Mouse (Mus musculus) intestine, postnatal 0 days (tissue): Measurements from ENCODE around the gene Cfl1. TPM values are rescaled to one million over a fixed set of nuclear protein-coding genes. Genes with fewer than 3 reads are reported as not detected.
A peak's percentile ranks its signal among the peaks of the same experiment; 100 is the strongest.
"Not testable (repeated sequence)": the region's sequence is repeated elsewhere in the genome, so short reads cannot be mapped to it uniquely, and the experiment has no call there.

Experiments used
- ATAC-seq: fragments of 200-750 bp; cut with Nextera tagmentation; 2 replicates; pipeline ENCODE4 v1.8.0; 2017; ENCODE audit warnings: mild to moderate bottlenecking, moderate TSS enrichment, moderate library complexity
- H3K27ac ChIP-seq: fragments of 300-500 bp; sonication (generic); 2 replicates; pipeline ENCODE4 v1.5.1; 2014; ENCODE audit warnings: mild to moderate bottlenecking, low read depth, low read length, moderate library complexity
- H3K27me3 ChIP-seq: fragments of 300-500 bp; sonication (generic); replicated peaks from 2 replicates; pipeline ENCODE4 v1.6.1; 2014; ENCODE audit warnings: low read length, mixed read lengths; ENCODE audit not compliant: control insufficient read depth, insufficient read depth
- H3K36me3 ChIP-seq: fragments of 300-500 bp; sonication (generic); 2 replicates; pipeline ENCODE4 v1.6.1; 2014; ENCODE audit warnings: mild to moderate bottlenecking, moderate library complexity; ENCODE audit not compliant: control insufficient read depth, insufficient read depth
- H3K4me1 ChIP-seq: fragments of 300-500 bp; sonication (generic); replicated peaks from 2 replicates; pipeline ENCODE4 v1.6.1; 2014; ENCODE audit warnings: antibody characterized with exemption, low read length, mixed read lengths; ENCODE audit not compliant: control insufficient read depth, insufficient read depth
- H3K4me2 ChIP-seq: fragments of 300-500 bp; sonication (generic); replicated peaks from 2 replicates; pipeline ENCODE4 v1.6.1; 2014; ENCODE audit warnings: low read depth, mild to moderate bottlenecking, moderate library complexity
- H3K4me3 ChIP-seq: fragments of 300-500 bp; sonication (generic); 2 replicates; pipeline ENCODE4 v1.5.1; 2014; ENCODE audit warnings: low read depth, low read length
- H3K9ac ChIP-seq: fragments of 300-500 bp; sonication (generic); 2 replicates; pipeline ENCODE4 v1.6.1; 2014; ENCODE audit warnings: mild to moderate bottlenecking, low read depth, low read length
- H3K9me3 ChIP-seq: fragments of 300-500 bp; sonication (generic); 2 replicates; pipeline ENCODE4 v1.6.1; 2016; ENCODE audit warnings: mixed run types; ENCODE audit not compliant: control insufficient read depth
- CTCF ChIP-seq: sonication (generic); IDR thresholded peaks from 2 replicates; pipeline ENCODE4 v1.5.1; 2016; ENCODE audit warnings: low read depth, mild to moderate bottlenecking, control low read depth, antibody characterized with exemption, moderate library complexity
- WGBS: fragments of 180-500 bp; shearing (Covaris S2); extraction: QIAGEN DNeasy Blood & Tissue Kit; methylation state at CpG from one replicate; pipeline ENCODE4 v1.1.7; 2014; 5-methylcytosine and 5-hydroxymethylcytosine counted together
- polyA plus RNA-seq: library from polyadenylated mRNA; unstranded; fragments of >200 nt; fragmentation: Nextera tagmentation; extraction: Ambion mirVana; gene quantifications from 2 replicates; pipeline ENCODE4 v1.2.1, GENCODE M21; 2015

Gene Cfl1
- polyA plus RNA-seq, 1 experiment from 2014 or later = 1,786 TPM

GRCm38 (mm10) chr19:5485821-5486220 is 4.4 kb upstream of the Cfl1 start:
- Histone ChIP-seq H3K4me3 (no peak overlapping the region), H3K27me3 (no peaks in the 10 kb centered on the region), H3K27ac (no peak overlapping the region), H3K9me3 (no peaks in the 10 kb centered on the region), H3K4me1 (no peaks in the 10 kb centered on the region), H3K9ac (no peak overlapping the region), H3K36me3 (peaks cover 43% of the 10 kb centered on the region), H3K4me2 (no peak overlapping the region)
- WGBS = 95% methylated on average over 7 of the region's 7 CpGs
- no peak for TF ChIP-seq CTCF
- no peak for ATAC-seq

GRCm38 (mm10) chr19:5486286-5486685 is 4.0 kb upstream of the Cfl1 start:
- TF ChIP-seq CTCF = no peak
- no peak overlapping the region for H3K4me2 ChIP-seq
- 78% methylated on average over 8 of the region's 8 CpGs for WGBS

GRCm38 (mm10) chr19:5486771-5487170 is 3.5 kb upstream of the Cfl1 start:
- Histone ChIP-seq H3K4me3 (no peak overlapping the region), H3K27me3 (no peaks in the 10 kb centered on the region), H3K27ac (no peak overlapping the region), H3K36me3 (peaks cover 43% of the 10 kb centered on the region), H3K4me1 (no peaks in the 10 kb centered on the region), H3K4me2 (no peak overlapping the region), H3K9me3 (no peaks in the 10 kb centered on the region), H3K9ac (no peak overlapping the region)
- no peak for TF ChIP-seq CTCF
- 79% methylated on average over 4 of the region's 4 CpGs for WGBS
- no peak for ATAC-seq

More at GRCm38 (mm10) chr19:5486286-5486685, 4.0 kb upstream of the Cfl1 start:
- Histone ChIP-seq H3K9me3 (no peaks in the 10 kb centered on the region), H3K27me3 (no peaks in the 10 kb centered on the region), H3K9ac (no peak overlapping the region), H3K27ac (no peak overlapping the region), H3K36me3 (peaks cover 43% of the 10 kb centered on the region), H3K4me1 (no peaks in the 10 kb centered on the region), H3K4me3 (no peak overlapping the region)
- ATAC-seq = no peak

DNA sequence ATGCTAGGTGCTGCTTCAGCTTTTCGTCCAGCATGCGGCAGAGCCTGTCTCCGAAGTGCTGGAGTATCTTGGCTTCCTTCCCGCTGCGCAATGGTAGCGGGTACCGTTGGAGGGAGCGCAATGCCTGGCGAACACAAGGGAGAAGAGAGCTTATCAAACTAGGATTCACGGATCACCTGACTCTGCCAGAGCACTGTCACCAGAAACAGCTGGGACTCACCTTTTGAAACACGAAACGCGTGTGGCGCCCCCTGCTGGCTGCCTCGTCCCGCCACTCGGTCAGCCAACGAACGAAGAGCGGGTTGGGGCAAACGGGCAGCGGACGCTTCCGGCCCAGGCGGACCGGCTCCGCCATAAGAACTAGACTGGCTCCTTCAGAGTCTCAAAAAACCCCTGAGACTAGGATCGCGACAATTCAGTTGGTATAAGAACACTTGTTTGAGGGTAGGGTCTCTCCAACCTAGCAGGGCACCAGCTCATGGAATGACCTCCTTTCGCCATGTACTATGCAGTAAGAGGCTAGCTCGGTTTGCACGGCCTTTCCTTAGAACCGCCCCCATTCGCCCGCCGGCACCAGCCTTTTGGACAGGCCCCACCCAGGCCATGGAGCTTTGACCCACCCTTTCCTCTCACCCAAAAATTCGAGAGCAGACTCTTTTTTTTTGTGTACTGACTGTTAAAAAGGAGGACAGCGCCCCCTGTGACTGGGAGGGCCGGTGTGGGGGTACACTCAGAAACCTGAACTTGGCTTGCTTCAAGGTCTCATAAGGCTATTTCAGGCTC is 2.3 kb upstream of the Cfl1 start, which contains the start of gene Mus81:
Mus81 (minus strand) TSS at position 635 of the 783 bp plus-strand sequence.
- peak; percentile 96 for TF ChIP-seq CTCF
- no peaks in the 10 kb centered on the region for H3K9me3 ChIP-seq
- peak within 1 kb of the TSS; percentile 44 for H3K4me3 ChIP-seq
- peak within 1 kb of the TSS; percentile 89 for H3K27ac ChIP-seq
- H3K4me1 ChIP-seq = 0 out of 2 replicates have a peak, but pooled peaks cover 2% of the 10 kb centered on the region
- ATAC-seq = peak; percentile 53
- H3K27me3 ChIP-seq = no peaks in the 10 kb centered on the region
- peak within 1 kb of the TSS; percentile 80 for H3K4me2 ChIP-seq
- H3K36me3 ChIP-seq = peaks cover 41% of the 10 kb centered on the region
- under 1% methylated on average over 39 of the region's 39 CpGs for WGBS
- peak within 1 kb of the TSS; percentile 26; the same call in 1 of the 2 replicates for H3K9ac ChIP-seq

DNA sequence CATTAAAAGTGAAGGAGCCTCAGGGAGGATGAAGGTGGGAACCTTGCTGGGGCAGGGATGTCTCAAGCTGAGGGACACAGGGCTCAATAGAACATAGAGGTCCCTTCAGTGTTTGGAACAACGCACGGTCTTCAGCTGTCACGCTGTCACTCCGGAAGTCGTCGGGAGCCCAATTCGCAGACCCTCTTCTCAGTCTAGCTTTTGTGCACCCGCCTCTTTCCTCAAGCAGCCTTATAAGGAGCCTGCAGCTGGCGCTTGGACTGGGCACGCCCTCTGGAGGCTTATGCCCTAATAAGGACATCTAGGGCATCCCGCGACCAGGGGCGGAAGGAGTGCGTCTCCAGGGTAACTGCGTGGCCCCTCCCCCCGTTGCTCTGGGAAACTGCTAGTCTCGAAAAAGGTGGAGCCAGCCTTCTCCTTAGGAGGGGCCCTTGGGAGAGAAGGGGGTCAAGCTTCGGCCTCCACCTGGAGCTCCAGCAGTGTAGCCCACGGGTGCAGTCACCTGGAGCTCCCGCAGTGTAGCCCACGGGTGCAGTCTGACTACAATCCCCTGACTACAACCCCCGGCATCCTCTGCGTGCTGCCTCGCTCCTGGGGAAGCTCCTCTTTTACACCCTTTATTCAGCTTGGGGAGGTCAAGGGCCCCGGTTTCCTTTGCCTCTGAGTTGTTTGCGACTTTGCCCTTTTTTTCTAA is 1.2 kb upstream of the Cfl1 start:
- peak; percentile 69 for ATAC-seq
- peak; percentile 43 for TF ChIP-seq CTCF
- peak overlapping the region; percentile 80 for H3K4me2 ChIP-seq
- H3K4me1 ChIP-seq = 0 out of 2 replicates have a peak, but pooled peaks cover 2% of the 10 kb centered on the region
- under 1% methylated on average over 26 of the region's 26 CpGs for WGBS
- H3K9me3 ChIP-seq = no peaks in the 10 kb centered on the region
- H3K36me3 ChIP-seq = peaks cover 39% of the 10 kb centered on the region
- H3K27ac ChIP-seq = peak overlapping the region; percentile 89
- peak overlapping the region; percentile 44 for H3K4me3 ChIP-seq
- H3K27me3 ChIP-seq = no peaks in the 10 kb centered on the region
- H3K9ac ChIP-seq = no peak overlapping the region

DNA sequence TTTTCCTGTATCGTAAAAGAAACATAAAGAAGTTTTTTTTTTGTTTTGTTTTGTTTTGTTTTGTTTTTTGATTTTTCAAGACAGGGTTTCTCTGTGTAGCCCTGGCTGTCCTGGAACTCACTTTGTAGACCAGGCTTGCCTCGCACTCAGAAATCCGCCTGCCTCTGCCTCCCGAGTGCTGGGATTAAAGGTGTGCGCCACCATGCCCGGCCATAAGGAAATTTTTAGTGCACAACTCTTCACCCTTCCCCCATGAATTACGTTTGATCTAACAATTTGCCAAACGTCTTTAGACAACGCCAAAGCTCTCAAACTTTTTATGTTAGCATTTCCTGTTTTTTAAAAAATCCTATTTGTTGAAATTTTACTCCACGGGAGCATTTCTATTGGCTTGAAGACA is 534 bp upstream of the Cfl1 start:
- peak overlapping the region; percentile 89; the same call in 1 of the 2 replicates for H3K27ac ChIP-seq
- H3K4me1 ChIP-seq, ATAC-seq, H3K27me3 ChIP-seq, H3K9me3 ChIP-seq, H3K9ac ChIP-seq: not testable (repeated sequence)
- peaks cover 39% of the 10 kb centered on the region for H3K36me3 ChIP-seq
- H3K4me2 ChIP-seq = peak overlapping the region; percentile 80
- peak overlapping the region; percentile 93 for H3K4me3 ChIP-seq
- WGBS = 39% methylated on average over 10 of the region's 10 CpGs
